Mouse (Mus musculus) hindbrain, embryonic 14.5 days (tissue): ENCODE measurements around the gene Mfsd6. TPM values are rescaled to one million over a fixed set of nuclear protein-coding genes. Genes with fewer than 3 reads are reported as not detected.

Experiments used
- ATAC-seq: fragments of 200-750 bp; cut with Nextera tagmentation; 2 replicates; pipeline ENCODE4 v1.8.0; 2017; ENCODE audit warnings: moderate number of reproducible peaks, mild to moderate bottlenecking, moderate TSS enrichment, moderate library complexity; ENCODE audit not compliant: low FRiP score
- DNase-seq: peaks from one replicate; pipeline ENCODE4 v3.0.0-alpha.2; 2015; ENCODE audit warnings: low spot score
- H3K27ac ChIP-seq: fragments of 300-500 bp; sonication (generic); 2 replicates; pipeline ENCODE4 v1.5.1; 2014; ENCODE audit warnings: mild to moderate bottlenecking, moderate library complexity
- H3K27me3 ChIP-seq: fragments of 300-500 bp; sonication (generic); 2 replicates; pipeline ENCODE4 v1.6.1; 2014; ENCODE audit warnings: mild to moderate bottlenecking, low read length, mixed read lengths; ENCODE audit not compliant: control insufficient read depth, insufficient read depth
- H3K36me3 ChIP-seq: fragments of 300-500 bp; sonication (generic); replicated peaks from 2 replicates; pipeline ENCODE4 v1.6.1; 2014; ENCODE audit not compliant: control insufficient read depth, insufficient read depth
- H3K4me1 ChIP-seq: fragments of 300-500 bp; sonication (generic); replicated peaks from 2 replicates; pipeline ENCODE4 v1.6.1; 2014; ENCODE audit warnings: antibody characterized with exemption, low read length, mixed read lengths; ENCODE audit not compliant: control insufficient read depth, insufficient read depth
- H3K4me2 ChIP-seq: fragments of 300-500 bp; sonication (generic); replicated peaks from 2 replicates; pipeline ENCODE4 v1.6.1; 2014; ENCODE audit warnings: mild to moderate bottlenecking, moderate library complexity
- H3K4me3 ChIP-seq: fragments of 300-500 bp; sonication (generic); replicated peaks from 2 replicates; pipeline ENCODE4 v1.5.1; 2014; ENCODE audit warnings: mild to moderate bottlenecking, low read length
- H3K9ac ChIP-seq: fragments of 300-500 bp; sonication (generic); 2 replicates; pipeline ENCODE4 v1.6.1; 2014
- H3K9me3 ChIP-seq: fragments of 300-500 bp; sonication (generic); 2 replicates; pipeline ENCODE4 v1.6.1; 2016; ENCODE audit warnings: low read length; ENCODE audit not compliant: control insufficient read depth
- WGBS: fragments of 180-500 bp; shearing (Covaris S2); extraction: QIAGEN DNeasy Blood & Tissue Kit; methylation state at CpG from one replicate; pipeline ENCODE4 v1.1.7; 2014; 5-methylcytosine and 5-hydroxymethylcytosine counted together
- polyA plus RNA-seq: library from polyadenylated mRNA; unstranded; fragments of >200 nt; fragmentation: Nextera tagmentation; extraction: Ambion mirVana; gene quantifications from 2 replicates; pipeline ENCODE4 v1.2.1, GENCODE M21; 2014

Mfsd6 gene
- polyA plus RNA-seq, 1 experiment from 2014 or later = 15.8 TPM

DNA sequence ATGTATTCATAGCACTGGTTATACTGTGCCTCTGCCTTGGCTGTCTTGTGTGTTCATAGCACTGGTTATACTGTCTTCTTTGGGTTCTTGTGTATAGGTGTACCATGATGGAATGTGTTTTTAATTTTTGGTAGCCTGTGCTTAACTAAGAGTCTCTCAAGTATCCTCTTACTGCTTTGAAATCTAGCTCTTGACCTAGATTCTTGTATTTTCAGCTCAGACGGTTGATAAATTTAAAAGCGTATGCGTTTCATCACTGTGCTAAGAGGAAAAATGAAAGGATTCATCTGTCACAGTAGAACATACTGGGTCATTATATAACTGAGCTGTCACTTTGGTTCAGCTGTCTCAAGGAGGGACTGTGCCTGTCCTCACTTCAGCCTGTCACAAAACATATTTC, 91.3 kb downstream of the Mfsd6 start:
- peaks cover 24% of the 10 kb centered on the region for H3K36me3 ChIP-seq
- H3K27me3 ChIP-seq = no peaks in the 10 kb centered on the region
- H3K4me1 ChIP-seq = peaks cover 12% of the 10 kb centered on the region; the same call in 1 of the 2 replicates
- no peak overlapping the region for H3K27ac ChIP-seq
- H3K4me2 ChIP-seq = no peak overlapping the region
- no peak overlapping the region for H3K9ac ChIP-seq
- H3K9me3 ChIP-seq = no peaks in the 10 kb centered on the region
- no peak for DNase-seq
- no peak for ATAC-seq
- no peak overlapping the region for H3K4me3 ChIP-seq
- WGBS = 99% methylated on average over 3 of the region's 3 CpGs

DNA sequence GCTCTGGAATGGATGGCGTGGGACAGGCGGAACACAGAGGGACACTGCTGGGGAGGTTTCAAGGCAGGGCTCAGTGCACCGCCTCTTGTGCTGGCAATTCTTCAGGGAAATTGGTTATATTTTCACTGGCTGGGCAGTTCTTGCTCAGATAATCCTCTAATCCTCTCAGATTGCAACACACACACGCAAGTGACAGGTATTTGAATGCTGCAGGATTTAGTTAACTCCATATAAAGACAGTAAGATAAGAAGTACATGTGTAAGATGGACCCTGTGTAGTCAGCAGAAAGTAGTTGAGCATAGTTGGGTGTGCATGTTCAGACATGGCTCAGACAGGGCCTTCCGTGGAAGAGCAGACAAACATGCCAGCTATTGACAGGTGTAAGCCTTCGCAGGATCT, 93.0 kb downstream of the Mfsd6 start:
- no peak for DNase-seq
- no peak for ATAC-seq
- WGBS = 92% methylated on average over 6 of the region's 6 CpGs
- H3K27ac ChIP-seq = no peak overlapping the region
- no peaks in the 10 kb centered on the region for H3K27me3 ChIP-seq
- peaks cover 10% of the 10 kb centered on the region for H3K36me3 ChIP-seq
- H3K4me3 ChIP-seq = no peak overlapping the region
- H3K4me1 ChIP-seq = peaks cover 14% of the 10 kb centered on the region; the same call in 1 of the 2 replicates
- H3K9me3 ChIP-seq = no peaks in the 10 kb centered on the region
- H3K4me2 ChIP-seq = no peak overlapping the region
- H3K9ac ChIP-seq = no peak overlapping the region

DNA sequence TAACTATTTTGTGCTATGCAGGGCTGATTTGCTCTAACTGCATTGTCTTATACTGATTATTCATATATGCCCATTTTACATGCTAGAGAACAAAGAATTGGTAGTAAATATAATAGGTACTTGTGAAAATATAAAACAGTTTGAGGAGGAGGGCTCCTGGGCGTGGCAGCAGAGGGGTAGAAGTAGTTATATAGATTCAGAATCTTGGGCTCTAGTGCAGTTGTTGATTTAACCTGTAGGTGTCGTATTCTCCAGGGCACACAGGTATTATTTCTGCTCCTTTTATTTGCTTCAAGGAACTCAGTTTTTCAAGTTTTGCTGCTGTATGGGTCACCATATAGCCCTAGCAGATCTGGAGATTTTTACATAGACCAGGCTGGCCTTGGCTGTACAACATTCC, 95.7 kb downstream of the Mfsd6 start:
- H3K36me3 ChIP-seq = no peaks in the 10 kb centered on the region
- peak overlapping the region; percentile 92; the same call in 1 of the 2 replicates for H3K9ac ChIP-seq
- WGBS = 77% methylated on average over 2 of the region's 2 CpGs
- H3K27me3 ChIP-seq = no peaks in the 10 kb centered on the region
- H3K4me1 ChIP-seq = peaks cover 14% of the 10 kb centered on the region; the same call in 1 of the 2 replicates
- no peak for DNase-seq
- H3K9me3 ChIP-seq = no peaks in the 10 kb centered on the region
- peak overlapping the region; percentile 91 for H3K4me3 ChIP-seq
- no peak for ATAC-seq
- no peak overlapping the region for H3K27ac ChIP-seq
- H3K4me2 ChIP-seq = peak overlapping the region; percentile 56

DNA sequence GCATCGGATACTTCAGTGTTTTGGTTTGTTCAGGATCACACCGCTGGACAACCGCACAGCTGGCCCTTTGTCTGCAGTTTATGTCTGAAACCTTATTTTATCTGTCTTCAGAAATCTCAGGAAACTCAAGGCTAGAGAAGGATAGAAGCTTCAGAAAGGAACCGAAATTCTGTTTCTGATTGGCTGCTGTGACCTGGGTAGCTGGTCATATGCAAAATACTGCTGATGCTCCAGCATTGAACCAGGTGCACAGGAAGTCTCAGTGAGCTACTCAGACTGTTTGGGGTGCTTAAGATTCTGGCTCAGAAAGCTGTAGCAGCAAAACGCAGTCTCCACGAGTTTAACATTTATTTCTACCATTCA, 96.3 kb downstream of the Mfsd6 start:
- DNase-seq = peak; percentile 58
- no peaks in the 10 kb centered on the region for H3K9me3 ChIP-seq
- H3K4me3 ChIP-seq = peak overlapping the region; percentile 91
- peak; percentile 75 for ATAC-seq
- peak overlapping the region; percentile 56 for H3K4me2 ChIP-seq
- H3K27me3 ChIP-seq = no peaks in the 10 kb centered on the region
- H3K9ac ChIP-seq = peak overlapping the region; percentile 92
- peak overlapping the region; percentile 89 for H3K27ac ChIP-seq
- no peaks in the 10 kb centered on the region for H3K36me3 ChIP-seq
- WGBS = 1% methylated on average over 6 of the region's 6 CpGs
- H3K4me1 ChIP-seq = peaks cover 14% of the 10 kb centered on the region; the same call in 1 of the 2 replicates

DNA sequence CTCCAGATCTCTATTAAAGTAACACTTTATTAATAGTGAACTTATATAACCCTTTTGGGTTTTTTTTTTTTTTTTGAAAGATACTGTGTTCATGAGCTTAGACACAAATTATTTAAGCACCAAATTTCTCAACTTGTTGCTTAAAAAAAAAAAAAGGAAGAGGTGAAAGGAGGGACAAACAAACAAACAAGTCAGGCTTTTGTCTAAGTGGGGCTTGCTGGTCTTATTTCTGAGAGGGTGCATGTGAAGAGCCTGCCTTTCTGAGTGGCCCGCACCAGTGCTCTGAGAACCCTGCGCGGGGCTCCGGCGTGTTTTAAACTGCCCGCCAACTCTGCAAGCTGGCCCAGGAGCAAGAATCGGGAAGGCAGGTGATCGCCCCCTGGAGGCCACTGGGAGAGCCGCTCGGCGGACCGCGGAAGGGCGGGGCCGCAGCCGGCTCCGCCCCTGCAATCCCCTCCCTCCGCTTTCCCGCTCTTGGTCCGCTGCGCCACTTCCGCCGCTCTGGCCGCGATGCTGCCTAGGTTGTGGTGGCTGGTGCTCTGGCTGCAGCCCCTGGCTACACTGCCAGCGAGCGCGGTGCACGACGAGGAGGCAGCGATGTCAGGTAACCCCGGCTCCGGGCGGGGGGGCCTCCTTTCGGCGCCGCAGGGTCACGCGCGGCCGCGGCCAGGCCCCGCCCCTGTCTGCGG, 96.9 kb downstream of the Mfsd6 start, which contains the start of gene Nemp2:
Nemp2 (plus strand) TSS at position 456 of the 689 bp plus-strand sequence.
- peak within 1 kb of the TSS; percentile 91 for H3K4me3 ChIP-seq
- DNase-seq = peak; percentile 88
- peak within 1 kb of the TSS; percentile 92 for H3K9ac ChIP-seq
- peaks cover 14% of the 10 kb centered on the region; the same call in 1 of the 2 replicates for H3K4me1 ChIP-seq
- H3K27ac ChIP-seq = peak within 1 kb of the TSS; percentile 89
- 0% methylated on average over 44 of the region's 44 CpGs for WGBS
- ATAC-seq = peak; percentile 94
- H3K36me3 ChIP-seq = no peaks in the 10 kb centered on the region
- no peaks in the 10 kb centered on the region for H3K27me3 ChIP-seq
- peak within 1 kb of the TSS; percentile 56 for H3K4me2 ChIP-seq
- H3K9me3 ChIP-seq = no peaks in the 10 kb centered on the region

DNA sequence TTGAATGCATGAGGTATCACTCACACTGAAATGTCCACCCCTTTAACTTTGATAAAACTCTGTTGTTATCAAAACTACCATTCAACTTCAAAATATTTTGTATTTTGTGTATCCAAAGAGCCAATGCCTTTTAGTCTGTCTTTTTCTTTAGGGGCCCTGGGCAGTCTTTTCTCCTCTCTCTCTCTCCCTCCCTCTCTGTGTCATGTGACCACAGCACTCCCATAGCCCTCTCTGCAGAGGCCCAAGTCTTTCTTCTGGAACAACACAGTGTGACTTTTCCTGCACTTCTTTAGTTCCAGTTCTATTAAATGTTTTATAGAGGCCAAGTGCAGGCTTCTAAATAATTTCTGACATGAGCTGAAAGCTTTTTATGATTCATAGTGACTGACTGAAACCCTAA, 106.8 kb downstream of the Mfsd6 start:
- H3K9ac ChIP-seq = no peak overlapping the region
- no peak overlapping the region for H3K4me2 ChIP-seq
- no peaks in the 10 kb centered on the region for H3K4me1 ChIP-seq
- H3K27me3 ChIP-seq = no peaks in the 10 kb centered on the region
- H3K9me3 ChIP-seq = peaks cover 7% of the 10 kb centered on the region
- H3K36me3 ChIP-seq = no peaks in the 10 kb centered on the region
- ATAC-seq (no peak), DNase-seq (no peak)
- H3K4me3 ChIP-seq = no peak overlapping the region
- no peak overlapping the region for H3K27ac ChIP-seq

DNA sequence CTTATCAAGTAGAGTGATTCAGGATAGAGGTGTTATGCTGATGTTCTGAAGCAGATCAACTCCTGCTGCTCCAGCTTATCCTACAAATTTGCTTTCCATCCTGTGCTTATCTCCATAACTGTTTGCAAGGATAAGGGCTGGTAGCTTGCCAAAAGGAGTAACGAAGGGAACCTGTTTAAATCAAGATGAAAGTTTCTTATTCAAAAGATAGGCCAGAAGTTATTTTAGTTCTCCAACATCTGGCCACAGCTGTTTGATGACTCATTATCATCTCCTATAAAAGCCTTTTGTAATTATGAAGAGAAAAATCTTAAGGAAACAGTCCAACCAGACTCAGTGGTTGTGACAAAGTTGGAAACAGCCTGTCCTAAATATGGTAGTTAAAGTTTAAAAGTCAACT, 109.0 kb downstream of the Mfsd6 start:
- no peaks in the 10 kb centered on the region for H3K36me3 ChIP-seq
- ATAC-seq = no peak
- no peak for DNase-seq
- H3K27me3 ChIP-seq = no peaks in the 10 kb centered on the region
- WGBS = 82% methylated on average over 1 of the region's 1 CpGs
- H3K27ac ChIP-seq = no peak overlapping the region
- no peak overlapping the region for H3K4me3 ChIP-seq
- H3K9me3 ChIP-seq = peaks cover 7% of the 10 kb centered on the region
- H3K4me2 ChIP-seq = no peak overlapping the region
- no peaks in the 10 kb centered on the region for H3K4me1 ChIP-seq
- H3K9ac ChIP-seq = no peak overlapping the region

DNA sequence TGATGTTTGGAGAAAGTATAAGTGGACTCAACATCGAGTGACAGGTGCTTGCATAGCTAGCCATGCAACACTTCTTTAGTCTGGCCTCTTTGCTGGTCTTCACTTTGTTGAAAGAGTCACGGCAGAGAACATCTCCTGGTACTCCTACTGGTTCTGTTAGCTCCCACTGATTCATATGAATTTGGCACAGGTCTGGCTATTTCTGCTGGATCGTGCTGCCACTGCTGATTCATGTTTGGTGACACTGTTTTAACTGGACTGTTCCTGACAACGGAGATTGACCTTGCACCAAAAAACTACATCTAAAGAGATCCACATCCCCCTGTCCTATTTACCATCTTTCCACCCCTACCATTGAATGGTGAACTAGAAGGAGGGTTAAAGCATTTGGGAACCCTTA, 118.8 kb downstream of the Mfsd6 start:
- no peak for ATAC-seq
- no peak overlapping the region for H3K27ac ChIP-seq
- H3K9ac ChIP-seq = no peak overlapping the region
- H3K4me2 ChIP-seq = no peak overlapping the region
- H3K27me3 ChIP-seq = no peaks in the 10 kb centered on the region
- no peaks in the 10 kb centered on the region for H3K4me1 ChIP-seq
- no peak overlapping the region for H3K4me3 ChIP-seq
- 93% methylated on average over 4 of the region's 4 CpGs for whole genome bisulfite sequencing
- no peaks in the 10 kb centered on the region for H3K9me3 ChIP-seq
- no peaks in the 10 kb centered on the region for H3K36me3 ChIP-seq
- DNase-seq = no peak

DNA sequence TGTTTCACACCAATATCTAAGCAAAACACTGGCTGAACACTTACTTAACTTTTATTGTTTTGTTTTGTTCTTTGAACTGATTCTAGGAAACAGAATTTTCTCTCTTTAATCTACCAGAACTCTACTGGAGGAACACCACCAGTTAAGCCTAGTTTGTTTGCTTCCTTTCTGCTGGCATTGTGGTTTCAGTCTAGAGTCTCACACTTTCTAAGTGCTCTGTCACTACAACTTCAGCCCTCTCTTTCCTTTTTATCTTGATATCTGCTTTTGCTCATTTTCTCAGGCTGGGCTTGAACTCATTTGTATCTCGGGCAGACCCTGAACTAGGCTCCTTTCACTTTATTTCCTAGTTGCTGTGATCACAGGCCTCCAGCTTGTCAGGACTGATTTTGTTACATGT, 119.6 kb downstream of the Mfsd6 start:
- Histone ChIP-seq H3K4me2 (no peak overlapping the region), H3K9ac (no peak overlapping the region), H3K27ac (no peak overlapping the region), H3K36me3 (no peaks in the 10 kb centered on the region), H3K9me3 (no peaks in the 10 kb centered on the region), H3K4me3 (no peak overlapping the region), H3K4me1 (no peaks in the 10 kb centered on the region), H3K27me3 (no peaks in the 10 kb centered on the region)
- DNase-seq (no peak), ATAC-seq (no peak)
- WGBS = 89% methylated on average over 1 of the region's 1 CpGs
